Mouse (Mus musculus) testis, adult 2 months (tissue): ENCODE data around the gene Spn.

Experiments
- CTCF ChIP-seq: fragments of 200-500 bp; IDR thresholded peaks from 2 replicates; pipeline ENCODE4 v1.5.1; 2012; ENCODE audit warnings: low read depth, mild to moderate bottlenecking, inconsistent platforms, low read length, moderate library complexity; ENCODE audit not compliant: control insufficient read depth, insufficient read depth, insufficient replicate concordance
- POLR2A ChIP-seq: fragments of 200-500 bp; IDR thresholded peaks from 2 replicates; pipeline ENCODE4 v1.6.1; 2012; ENCODE audit warnings: low read depth, mild to moderate bottlenecking, inconsistent platforms, low read length, moderate library complexity; ENCODE audit not compliant: control insufficient read depth

DNA sequence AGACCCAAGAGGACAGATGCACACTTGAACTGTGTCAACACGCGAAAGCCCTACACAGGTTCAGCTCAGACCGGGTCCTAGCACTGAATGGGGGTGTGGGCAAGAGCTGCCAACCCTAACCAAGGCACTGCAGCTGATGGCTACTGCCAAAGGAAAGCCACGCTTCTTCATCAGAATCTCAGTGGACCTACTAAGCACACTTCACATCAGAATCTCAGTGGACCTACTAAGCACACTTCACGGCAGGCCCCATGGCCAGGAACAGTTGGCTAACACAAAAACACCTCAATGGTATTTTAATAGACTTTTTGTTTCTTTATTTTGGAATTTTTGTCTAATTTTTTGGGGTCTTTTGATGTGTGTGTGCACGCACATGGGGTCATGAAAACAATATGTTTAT lies 14.8 kb upstream of the Spn start:
- TF ChIP-seq CTCF (no peak), POLR2A (no peak)
